Mouse (Mus musculus) embryonic fibroblast, embryonic 13.5 days (primary cell): ENCODE results near the gene Tgm1.

Source experiments
- CTCF ChIP-seq: IDR thresholded peaks from 2 replicates; pipeline ENCODE4 v1.5.1; 2011; ENCODE audit warnings: mild to moderate bottlenecking, control low read depth, low read length, moderate library complexity, borderline replicate concordance; ENCODE audit not compliant: insufficient read depth
- POLR2A ChIP-seq: IDR thresholded peaks from 2 replicates; pipeline ENCODE4 v1.6.1; 2011; ENCODE audit warnings: low read depth, mild to moderate bottlenecking, control low read depth, low read length, moderate library complexity

DNA sequence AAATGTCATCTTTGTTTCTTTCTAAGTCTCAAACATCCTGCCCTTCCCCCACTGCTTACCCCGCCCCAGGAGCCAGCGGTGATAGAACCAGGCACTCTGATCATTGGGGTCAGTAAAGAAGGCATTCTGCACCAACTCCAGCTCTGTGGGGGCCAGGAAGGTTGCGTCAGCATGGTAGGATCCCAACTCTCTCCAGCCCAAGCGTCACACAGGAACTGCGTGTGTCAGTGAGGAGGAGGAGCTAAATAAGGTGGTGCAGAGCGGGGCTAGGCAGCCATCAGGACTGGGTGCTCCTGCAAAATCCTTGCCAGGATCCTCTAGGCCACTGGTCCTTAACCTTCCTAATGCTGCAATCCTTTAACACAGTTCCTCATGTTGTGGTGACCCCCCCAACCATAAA, 6.0 kb upstream of the Tgm1 start:
- TF ChIP-seq POLR2A (no peak), CTCF (no peak)
